ENCODE assay signal across 10 mouse cellular contexts in genomic region chrX:136127744-136128064, GRCm38 (mm10). TPM values are rescaled to one million over a fixed set of nuclear protein-coding genes. Genes with fewer than 3 reads are reported as not detected.
DNase-seq lines count a peak whose midpoint lies in the region; ATAC-seq lines count a peak whose summit lies in the region.
"Had no signal": no experiment of that assay in that cellular context is flagged by ENCODE, and none has a peak within 500 bp of the region (broad histone marks: within the 10 kb centered on the region; RNA-seq: fewer than 3 reads in every experiment).

No protein-coding gene starts in this region.

- H3K9ac ChIP-seq in forebrain, embryonic 14.5 days (ENCODE audit: low read length), result no peak overlapping the region
- no peak overlapping the region for H3K9ac ChIP-seq in forebrain, embryonic 12.5 days
- no peak overlapping the region for H3K9ac ChIP-seq in liver, embryonic 15.5 days
- H3K9ac ChIP-seq: limb, embryonic 13.5 days had no signal

- no peak for ATAC-seq in forebrain, embryonic 14.5 days
- no peak for ATAC-seq in forebrain, embryonic 12.5 days (ENCODE audit: low FRiP score)
- peak; percentile 40 for ATAC-seq in liver, embryonic 15.5 days (ENCODE audit: insufficient read depth)

- H3K27ac ChIP-seq in forebrain, embryonic 14.5 days (ENCODE audit: low read depth, low read length), result no peak overlapping the region
- no peak overlapping the region for H3K27ac ChIP-seq in forebrain, embryonic 12.5 days
- H3K27ac ChIP-seq in liver, embryonic 15.5 days (replicated peaks), result no peak overlapping the region
- H3K27ac ChIP-seq: limb, embryonic 13.5 days had no signal

- no peak overlapping the region for H3K4me3 ChIP-seq in forebrain, embryonic 14.5 days (ENCODE audit: low read depth, low read length)
- no peak overlapping the region for H3K4me3 ChIP-seq in forebrain, embryonic 12.5 days (replicated peaks)
- H3K4me3 ChIP-seq in liver, embryonic 15.5 days (replicated peaks), result no peak overlapping the region
- H3K4me3 ChIP-seq: limb, embryonic 13.5 days had no signal

- H3K27me3 ChIP-seq in forebrain, embryonic 14.5 days (replicated peaks; ENCODE audit: control insufficient read depth, insufficient read depth, low read length), result no peaks in the 10 kb centered on the region
- 0 out of 2 replicates have a peak, but pooled peaks cover 2% of the 10 kb centered on the region for H3K27me3 ChIP-seq in forebrain, embryonic 12.5 days
- no peaks in the 10 kb centered on the region for H3K27me3 ChIP-seq in liver, embryonic 15.5 days
- H3K27me3 ChIP-seq: limb, embryonic 13.5 days had no signal

- peak; percentile 59 for DNase-seq in forebrain, embryonic 14.5 days (ENCODE audit: low spot score)
- DNase-seq in urinary bladder, postnatal 14 days (ENCODE audit: low spot score), result peak; percentile 27
- DNase-seq in urinary bladder, postnatal 10 days (ENCODE audit: low spot score), result no peak
- peak; percentile 69 for DNase-seq in embryo, embryonic 10.5 days (ENCODE audit: low spot score)
- DNase-seq in large intestine, adult 2 months (ENCODE audit: low read depth, low spot score), result peak; percentile 0
- peak; percentile 16 to 28 for DNase-seq in spleen, postnatal 14 days (ENCODE audit: low spot score in 2 of 2)

- WGBS in forebrain, embryonic 14.5 days, result 26% methylated on average over 5 of the region's 5 CpGs
- WGBS in forebrain, embryonic 12.5 days, result 16% methylated on average over 5 of the region's 5 CpGs
- WGBS in large intestine, adult 2 months, result 15% methylated on average over 5 of the region's 5 CpGs
- 12% methylated on average over 5 of the region's 5 CpGs for WGBS in liver, embryonic 15.5 days (ENCODE audit: insufficient replicate concordance)

- H3K36me3 ChIP-seq in forebrain, embryonic 14.5 days (ENCODE audit: control insufficient read depth, insufficient read depth, low read length), result no peaks in the 10 kb centered on the region
- no peaks in the 10 kb centered on the region for H3K36me3 ChIP-seq in forebrain, embryonic 12.5 days (replicated peaks)
- H3K36me3 ChIP-seq in liver, embryonic 15.5 days (replicated peaks), result no peaks in the 10 kb centered on the region
- H3K36me3 ChIP-seq: limb, embryonic 13.5 days had no signal

- H3K4me1 ChIP-seq in forebrain, embryonic 14.5 days (ENCODE audit: control insufficient read depth, insufficient read depth, low read length), result no peaks in the 10 kb centered on the region
- no peaks in the 10 kb centered on the region for H3K4me1 ChIP-seq in forebrain, embryonic 12.5 days
- H3K4me1 ChIP-seq in liver, embryonic 15.5 days (replicated peaks), result 0 out of 2 replicates have a peak, but pooled peaks cover 3% of the 10 kb centered on the region
- H3K4me1 ChIP-seq: limb, embryonic 13.5 days had no signal

- H3K9me3 ChIP-seq in forebrain, embryonic 14.5 days (replicated peaks; ENCODE audit: control insufficient read depth, low read length), result no peaks in the 10 kb centered on the region
- no peaks in the 10 kb centered on the region for H3K9me3 ChIP-seq in forebrain, embryonic 12.5 days
- no peaks in the 10 kb centered on the region for H3K9me3 ChIP-seq in liver, embryonic 15.5 days (replicated peaks)
- H3K9me3 ChIP-seq: limb, embryonic 13.5 days had no signal

- H3K4me2 ChIP-seq in forebrain, embryonic 14.5 days (ENCODE audit: low read length), result no peak overlapping the region
- no peak overlapping the region for H3K4me2 ChIP-seq in forebrain, embryonic 12.5 days
- H3K4me2 ChIP-seq in liver, embryonic 15.5 days, result no peak overlapping the region
- H3K4me2 ChIP-seq: limb, embryonic 13.5 days had no signal

RNA-seq across cellular contexts. Expression of gene Bex4, which starts 11.1 kb away (rescaled TPM):
- 123 and 138 TPM in 2 replicates for polyA plus RNA-seq in forebrain, embryonic 14.5 days (2014; fragmentation: Nextera tagmentation; extraction: Ambion mirVana)
- polyA plus RNA-seq in forebrain, embryonic 12.5 days (2016; fragmentation: Nextera tagmentation; extraction: Ambion mirVana), result 117 and 124 TPM in 2 replicates
- 0.15 and 2.9 TPM in 2 replicates for polyA plus RNA-seq in large intestine, adult 2 months (2012; rRNA removed)
- 128 and 149 TPM in 2 replicates for polyA plus RNA-seq in liver, embryonic 15.5 days (2015; fragmentation: Nextera tagmentation; extraction: Ambion mirVana)

RNA-seq across cellular contexts. Expression of gene Nxf3, which starts 42.6 kb away (rescaled TPM):
- 0.05 TPM in 1 of 2 replicates, not detected in the other for polyA plus RNA-seq in forebrain, embryonic 14.5 days (2014; fragmentation: Nextera tagmentation; extraction: Ambion mirVana)
- polyA plus RNA-seq in forebrain, embryonic 12.5 days (2016; fragmentation: Nextera tagmentation; extraction: Ambion mirVana), result not detected in 2 replicates
- polyA plus RNA-seq in large intestine, adult 2 months (2012; rRNA removed), result not detected in 2 replicates
- polyA plus RNA-seq in liver, embryonic 15.5 days (2015; fragmentation: Nextera tagmentation; extraction: Ambion mirVana), result 0.15 and 0.18 TPM in 2 replicates
- polyA plus RNA-seq: limb, embryonic 13.5 days; stomach, embryonic 16.5 days had no signal

RNA-seq across cellular contexts. Expression of gene Tceal8, which starts 44.4 kb away (rescaled TPM):
- polyA plus RNA-seq in forebrain, embryonic 14.5 days (2014; fragmentation: Nextera tagmentation; extraction: Ambion mirVana), result 136 and 143 TPM in 2 replicates
- polyA plus RNA-seq in forebrain, embryonic 12.5 days (2016; fragmentation: Nextera tagmentation; extraction: Ambion mirVana), result 145 and 152 TPM in 2 replicates
- 2.1 and 5.3 TPM in 2 replicates for polyA plus RNA-seq in large intestine, adult 2 months (2012; rRNA removed)
- polyA plus RNA-seq in liver, embryonic 15.5 days (2015; fragmentation: Nextera tagmentation; extraction: Ambion mirVana), result 167 and 187 TPM in 2 replicates

RNA-seq across cellular contexts. Expression of gene Bex2, which starts 59.7 kb away (rescaled TPM):
- polyA plus RNA-seq in forebrain, embryonic 14.5 days (2014; fragmentation: Nextera tagmentation; extraction: Ambion mirVana), result 515 and 569 TPM in 2 replicates
- polyA plus RNA-seq in forebrain, embryonic 12.5 days (2016; fragmentation: Nextera tagmentation; extraction: Ambion mirVana), result 403 and 426 TPM in 2 replicates
- 1.6 and 2.2 TPM in 2 replicates for polyA plus RNA-seq in large intestine, adult 2 months (2012; rRNA removed)
- polyA plus RNA-seq in liver, embryonic 15.5 days (2015; fragmentation: Nextera tagmentation; extraction: Ambion mirVana), result 147 and 153 TPM in 2 replicates

Comparison
In these comparisons a context has a peak if more than half of its experiments do, and no peak if none do; other contexts are left out.
1. RNA of gene Bex4, which starts 11.1 kb away (polyA plus RNA-seq): 128 to 149 TPM in liver, embryonic 15.5 days, 117 to 124 TPM in forebrain, embryonic 12.5 days and 123 to 138 TPM in forebrain, embryonic 14.5 days; 0.15 to 2.9 TPM in large intestine, adult 2 months; every median in the first group is over 10 times any median in the second.
2. RNA of gene Tceal8, which starts 44.4 kb away (polyA plus RNA-seq): 167 to 187 TPM in liver, embryonic 15.5 days, 145 to 152 TPM in forebrain, embryonic 12.5 days and 136 to 143 TPM in forebrain, embryonic 14.5 days; 2.1 to 5.3 TPM in large intestine, adult 2 months; every median in the first group is over 10 times any median in the second.